Mouse (Mus musculus): Measurements from ENCODE around the gene Far1.

DNA sequence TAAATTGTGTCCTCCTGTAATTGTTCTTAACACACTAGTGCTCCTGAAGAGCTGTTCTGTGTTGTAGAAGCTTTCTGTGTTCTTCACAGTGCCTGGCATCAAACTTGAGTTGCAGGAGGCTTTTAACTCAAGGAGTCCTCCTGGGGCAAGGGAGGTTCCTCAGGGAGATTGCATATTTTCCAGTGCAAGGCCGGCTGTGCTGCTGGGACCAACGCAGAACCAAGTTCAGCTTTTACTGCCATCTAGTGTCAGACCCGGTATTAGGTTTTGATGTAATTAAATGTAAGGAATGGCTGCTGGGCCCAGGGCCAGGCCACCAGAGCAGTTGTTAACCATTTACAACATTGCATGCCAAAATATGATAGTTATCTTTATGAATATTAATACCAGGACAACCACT lies 80.7 kb downstream of the Far1 start:
- peak; percentile 76 for TF ChIP-seq CTCF (IDR thresholded peaks at IDR 0.05; ENCODE audit: low read depth)
- no peak for TF ChIP-seq EP300 (IDR thresholded peaks at IDR 0.05; ENCODE audit: low read depth)
